Mouse (Mus musculus) duodenum, adult 2 months (tissue): ENCODE measurements around the gene Hist1h2bf. TPM values are rescaled to one million over a fixed set of nuclear protein-coding genes. Genes with fewer than 3 reads are reported as not detected.

Experiments used
- polyA plus RNA-seq: library from polyadenylated mRNA; depleted of rRNA; stranded (reverse); fragments of >200 nt; gene quantifications from 2 replicates; pipeline ENCODE4 v1.2.3, GENCODE M21; 2012; ENCODE audit warnings: low replicate concordance; rRNA removed

The Hist1h2bf gene
- polyA plus RNA-seq, 1 experiment, result 13.2 TPM

Other genes with a start within 250 kb of the Hist1h2bf start
- gene Zfp322a, start 205.0 kb downstream of the Hist1h2bf start, polyA plus RNA-seq, result 0.09 and 0.11 TPM in 2 replicates
- 0.78 and 1.2 TPM in 2 replicates for gene Abt1, start 150.3 kb downstream of the Hist1h2bf start, polyA plus RNA-seq
- 0.04 TPM in 1 of 2 replicates, not detected in the other for gene Btn1a1, start 108.3 kb downstream of the Hist1h2bf start, polyA plus RNA-seq
- not detected in 2 replicates for gene Btn2a2, start 85.3 kb downstream of the Hist1h2bf start, polyA plus RNA-seq
- gene Hist1h4h, start 43.1 kb downstream of the Hist1h2bf start, polyA plus RNA-seq, result 12.7 and 22.9 TPM in 2 replicates
- 782 and 1,968 TPM in 2 replicates for gene Hist1h2af, start 40.3 kb downstream of the Hist1h2bf start, polyA plus RNA-seq
- gene Hist1h3g, start 38.8 kb downstream of the Hist1h2bf start, polyA plus RNA-seq, result 41.4 and 47.8 TPM in 2 replicates
- gene Hist1h2bh, start 30.8 kb downstream of the Hist1h2bf start, polyA plus RNA-seq, result 3.4 and 4.2 TPM in 2 replicates
- 12.4 and 14.5 TPM in 2 replicates for gene Hist1h3f, start 30.1 kb downstream of the Hist1h2bf start, polyA plus RNA-seq
- 6.2 and 12.0 TPM in 2 replicates for gene Hist1h4f, start 22.5 kb downstream of the Hist1h2bf start, polyA plus RNA-seq
- 0.11 and 0.13 TPM in 2 replicates for gene Hist1h1d, start 20.9 kb downstream of the Hist1h2bf start, polyA plus RNA-seq
- gene Hist1h3e, start 11.8 kb downstream of the Hist1h2bf start, polyA plus RNA-seq, result 34.6 and 43.8 TPM in 2 replicates
- gene Hist1h2ae, start 3.0 kb downstream of the Hist1h2bf start, polyA plus RNA-seq, result 11.9 and 48.7 TPM in 2 replicates
- gene Hist1h2bg, start 2.8 kb downstream of the Hist1h2bf start, polyA plus RNA-seq, result 29.6 and 41.4 TPM in 2 replicates
- 3.7 and 15.3 TPM in 2 replicates for gene Hist1h2ad, start 185 bp upstream of the Hist1h2bf start, polyA plus RNA-seq
- 13.1 and 33.1 TPM in 2 replicates for gene Hist1h3d, start 1.6 kb upstream of the Hist1h2bf start, polyA plus RNA-seq
- gene Hist1h4d, start 7.4 kb upstream of the Hist1h2bf start, polyA plus RNA-seq, result 7.5 and 12.3 TPM in 2 replicates
- 1.4 and 1.6 TPM in 2 replicates for gene Hist1h2be, start 46.9 kb upstream of the Hist1h2bf start, polyA plus RNA-seq
- gene Hist1h1e, start 48.4 kb upstream of the Hist1h2bf start, polyA plus RNA-seq, result 2.3 and 2.7 TPM in 2 replicates
- gene Hist1h2ac, start 109.8 kb upstream of the Hist1h2bf start, polyA plus RNA-seq, result 1.3 and 5.1 TPM in 2 replicates
- 151 and 487 TPM in 2 replicates for gene Hist1h2bc, start 110.0 kb upstream of the Hist1h2bf start, polyA plus RNA-seq
- not detected in 2 replicates for gene Hist1h1t, start 121.6 kb upstream of the Hist1h2bf start, polyA plus RNA-seq
- gene Hist1h4c, start 124.3 kb upstream of the Hist1h2bf start, polyA plus RNA-seq, result 4.4 and 18.3 TPM in 2 replicates
- 5.9 and 6.9 TPM in 2 replicates for gene Hfe, start 136.7 kb upstream of the Hist1h2bf start, polyA plus RNA-seq
- gene Hist1h1c, start 164.6 kb upstream of the Hist1h2bf start, polyA plus RNA-seq, result 19.5 and 49.1 TPM in 2 replicates
- gene Hist1h3c, start 171.4 kb upstream of the Hist1h2bf start, polyA plus RNA-seq, result 35.9 and 40.8 TPM in 2 replicates
- 18.7 and 20.8 TPM in 2 replicates for gene Hist1h2bb, start 172.5 kb upstream of the Hist1h2bf start, polyA plus RNA-seq
- gene Hist1h2ab, start 176.9 kb upstream of the Hist1h2bf start, polyA plus RNA-seq, result 22.8 and 64.3 TPM in 2 replicates
- gene Hist1h3b, start 178.1 kb upstream of the Hist1h2bf start, polyA plus RNA-seq, result 30.7 and 39.7 TPM in 2 replicates
- 9.6 and 14.6 TPM in 2 replicates for gene Hist1h4b, start 182.8 kb upstream of the Hist1h2bf start, polyA plus RNA-seq
- 6.3 and 13.5 TPM in 2 replicates for gene Hist1h4a, start 187.0 kb upstream of the Hist1h2bf start, polyA plus RNA-seq
- 21.3 and 31.3 TPM in 2 replicates for gene Hist1h3a, start 188.2 kb upstream of the Hist1h2bf start, polyA plus RNA-seq
- 0.74 and 1.2 TPM in 2 replicates for gene Hist1h1a, start 189.5 kb upstream of the Hist1h2bf start, polyA plus RNA-seq
- 0.71 and 3.3 TPM in 2 replicates for gene Trim38, start 195.7 kb upstream of the Hist1h2bf start, polyA plus RNA-seq
- gene Slc17a2, start 232.8 kb upstream of the Hist1h2bf start, polyA plus RNA-seq, result 0.06 TPM in 1 of 2 replicates, not detected in the other